Mouse (Mus musculus) frontal cortex, postnatal 25 days (tissue): ENCODE data around the gene Fam160b1.

ENCODE experiments used
- DNase-seq, 2 experiments: peaks; one replicate each; pipeline ENCODE4 v3.0.0; 2022; ENCODE audit warnings: low spot score in 2 of 2

Fam160b1 gene

GRCm38 (mm10) chr19:57423402-57423801, 62.9 kb downstream of the Fam160b1 start:
- no peak for DNase-seq

- DNase-seq: no peak
Measured at GRCm38 (mm10) chr19:57425296-57425695, 64.8 kb downstream of the Fam160b1 start.

- DNase-seq: no peak
Measured at GRCm38 (mm10) chr19:57426841-57427240, 66.4 kb downstream of the Fam160b1 start.

GRCm38 (mm10) chr19:57427756-57428438, 67.4 kb downstream of the Fam160b1 start:
- DNase-seq: no peak

- DNase-seq: no peak
Measured at GRCm38 (mm10) chr19:57428641-57429040, 68.2 kb downstream of the Fam160b1 start.

GRCm38 (mm10) chr19:57429926-57430325, 69.4 kb downstream of the Fam160b1 start:
- no peak for DNase-seq

- DNase-seq: no peak
Measured at GRCm38 (mm10) chr19:57431476-57431875, 71.0 kb downstream of the Fam160b1 start.

GRCm38 (mm10) chr19:57434024-57434423, 73.5 kb downstream of the Fam160b1 start:
- no peak for DNase-seq

GRCm38 (mm10) chr19:57436586-57437021, 76.1 kb downstream of the Fam160b1 start:
- DNase-seq: no peak

- no peak for DNase-seq
Measured at GRCm38 (mm10) chr19:57437042-57437441, 76.6 kb downstream of the Fam160b1 start.
